Mouse (Mus musculus): ENCODE results near the gene Ano6. TPM values are rescaled to one million over a fixed set of nuclear protein-coding genes. Genes with fewer than 3 reads are reported as not detected.

Gene Ano6
- 30.0 and 33.6 TPM in 2 replicates for polyA plus RNA-seq (2016; fragmentation: Nextera tagmentation; extraction: Ambion mirVana)

- peaks cover 20% of the 10 kb centered on the region for H3K27me3 ChIP-seq (ENCODE audit: low read depth, poor library complexity, severe bottlenecking)
- H3K27ac ChIP-seq (replicated peaks), result peak within 1 kb of the TSS; percentile 92
- no peaks in the 10 kb centered on the region for H3K9me3 ChIP-seq (replicated peaks)
- H3K4me3 ChIP-seq, result peak within 1 kb of the TSS; percentile 77
- peak; percentile 96 for DNase-seq (ENCODE audit: low spot score)
- H3K4me1 ChIP-seq, result peaks cover 32% of the 10 kb centered on the region
- WGBS, result under 1% methylated on average over 51 of the region's 51 CpGs
- H3K36me3 ChIP-seq, result peaks cover 13% of the 10 kb centered on the region; the same call in 1 of the 2 replicates
Measured at GRCm38 (mm10) chr15:95790529-95791071, at the start of gene Ano6. Ano6 (plus strand) TSS chr15:95790843.

- 89% methylated on average over 6 of the region's 6 CpGs for WGBS
- Histone ChIP-seq H3K27me3 (ENCODE audit: low read depth, poor library complexity, severe bottlenecking) (no peaks in the 10 kb centered on the region), H3K4me1 (peaks cover 6% of the 10 kb centered on the region; the same call in 1 of the 2 replicates), H3K9me3 (replicated peaks) (no peaks in the 10 kb centered on the region), H3K27ac (replicated peaks) (no peak overlapping the region), H3K36me3 (no peaks in the 10 kb centered on the region), H3K4me3 (no peak overlapping the region)
- DNase-seq (ENCODE audit: low spot score), result no peak
Measured at GRCm38 (mm10) chr15:95742955-95743354, 47.7 kb upstream of the Ano6 start.

- H3K27ac ChIP-seq (replicated peaks), result no peak overlapping the region
- H3K4me3 ChIP-seq, result no peak overlapping the region
- no peaks in the 10 kb centered on the region for H3K9me3 ChIP-seq (replicated peaks)
- no peak for DNase-seq (ENCODE audit: low spot score)
- no peaks in the 10 kb centered on the region for H3K36me3 ChIP-seq
- H3K4me1 ChIP-seq, result peaks cover 6% of the 10 kb centered on the region; the same call in 1 of the 2 replicates
- H3K27me3 ChIP-seq (ENCODE audit: low read depth, poor library complexity, severe bottlenecking), result no peaks in the 10 kb centered on the region
- 87% methylated on average over 2 of the region's 2 CpGs for WGBS
Measured at GRCm38 (mm10) chr15:95743856-95744255, 46.8 kb upstream of the Ano6 start.

- H3K27me3 ChIP-seq (ENCODE audit: low read depth, poor library complexity, severe bottlenecking), result no peaks in the 10 kb centered on the region
- 75% methylated on average over 10 of the region's 11 CpGs for WGBS
- H3K27ac ChIP-seq (replicated peaks), result no peak overlapping the region
- no peak for DNase-seq (ENCODE audit: low spot score)
- no peaks in the 10 kb centered on the region for H3K9me3 ChIP-seq (replicated peaks)
- H3K36me3 ChIP-seq, result no peaks in the 10 kb centered on the region
- peaks cover 6% of the 10 kb centered on the region; the same call in 1 of the 2 replicates for H3K4me1 ChIP-seq
- no peak overlapping the region for H3K4me3 ChIP-seq
Measured at GRCm38 (mm10) chr15:95745346-95746106, 45.1 kb upstream of the Ano6 start.

GRCm38 (mm10) chr15:95746513-95746912 is 44.1 kb upstream of the Ano6 start:
- H3K27me3 ChIP-seq (ENCODE audit: low read depth, poor library complexity, severe bottlenecking), result no peaks in the 10 kb centered on the region
- no peak overlapping the region for H3K4me3 ChIP-seq
- 88% methylated on average over 5 of the region's 5 CpGs for WGBS
- H3K36me3 ChIP-seq, result no peaks in the 10 kb centered on the region
- no peak for DNase-seq (ENCODE audit: low spot score)
- H3K9me3 ChIP-seq (replicated peaks), result no peaks in the 10 kb centered on the region
- peaks cover 6% of the 10 kb centered on the region; the same call in 1 of the 2 replicates for H3K4me1 ChIP-seq
- H3K27ac ChIP-seq (replicated peaks), result no peak overlapping the region

GRCm38 (mm10) chr15:95746955-95747931 is 43.4 kb upstream of the Ano6 start:
- Histone ChIP-seq H3K27me3 (ENCODE audit: low read depth, poor library complexity, severe bottlenecking) (no peaks in the 10 kb centered on the region), H3K9me3 (replicated peaks) (no peaks in the 10 kb centered on the region), H3K36me3 (no peaks in the 10 kb centered on the region), H3K27ac (replicated peaks) (no peak overlapping the region), H3K4me3 (no peak overlapping the region), H3K4me1 (peaks cover 6% of the 10 kb centered on the region; the same call in 1 of the 2 replicates)
- DNase-seq (ENCODE audit: low spot score), result no peak
- WGBS, result 87% methylated on average over 16 of the region's 16 CpGs

- Histone ChIP-seq H3K4me1 (peaks cover 6% of the 10 kb centered on the region; the same call in 1 of the 2 replicates), H3K36me3 (no peaks in the 10 kb centered on the region), H3K27ac (replicated peaks) (no peak overlapping the region), H3K4me3 (no peak overlapping the region), H3K9me3 (replicated peaks) (no peaks in the 10 kb centered on the region), H3K27me3 (ENCODE audit: low read depth, poor library complexity, severe bottlenecking) (no peaks in the 10 kb centered on the region)
- 94% methylated on average over 5 of the region's 5 CpGs for WGBS
- no peak for DNase-seq (ENCODE audit: low spot score)
Measured at GRCm38 (mm10) chr15:95749216-95749615, 41.4 kb upstream of the Ano6 start.

GRCm38 (mm10) chr15:95750038-95750437 is 40.6 kb upstream of the Ano6 start:
- WGBS, result 94% methylated on average over 21 of the region's 21 CpGs
- Histone ChIP-seq H3K4me1 (peaks cover 6% of the 10 kb centered on the region; the same call in 1 of the 2 replicates), H3K4me3 (no peak overlapping the region), H3K36me3 (no peaks in the 10 kb centered on the region), H3K27me3 (ENCODE audit: low read depth, poor library complexity, severe bottlenecking) (no peaks in the 10 kb centered on the region), H3K27ac (replicated peaks) (no peak overlapping the region), H3K9me3 (replicated peaks) (no peaks in the 10 kb centered on the region)
- no peak for DNase-seq (ENCODE audit: low spot score)

GRCm38 (mm10) chr15:95751832-95752676 is 38.6 kb upstream of the Ano6 start:
- no peaks in the 10 kb centered on the region for H3K9me3 ChIP-seq (replicated peaks)
- no peak overlapping the region for H3K27ac ChIP-seq (replicated peaks)
- DNase-seq (ENCODE audit: low spot score), result no peak
- no peaks in the 10 kb centered on the region for H3K27me3 ChIP-seq (ENCODE audit: low read depth, poor library complexity, severe bottlenecking)
- 90% methylated on average over 8 of the region's 8 CpGs for WGBS
- no peak overlapping the region for H3K4me3 ChIP-seq
- peaks cover under 1% of the 10 kb centered on the region; the same call in 1 of the 2 replicates for H3K4me1 ChIP-seq
- H3K36me3 ChIP-seq, result no peaks in the 10 kb centered on the region

GRCm38 (mm10) chr15:95752677-95753019 is 38.0 kb upstream of the Ano6 start:
- Histone ChIP-seq H3K36me3 (no peaks in the 10 kb centered on the region), H3K4me1 (no peaks in the 10 kb centered on the region), H3K27me3 (ENCODE audit: low read depth, poor library complexity, severe bottlenecking) (no peaks in the 10 kb centered on the region), H3K9me3 (replicated peaks) (no peaks in the 10 kb centered on the region), H3K4me3 (no peak overlapping the region), H3K27ac (replicated peaks) (no peak overlapping the region)
- no peak for DNase-seq (ENCODE audit: low spot score)
- WGBS, result 91% methylated on average over 5 of the region's 5 CpGs

GRCm38 (mm10) chr15:95753031-95753430 is 37.6 kb upstream of the Ano6 start:
- Histone ChIP-seq H3K4me1 (no peaks in the 10 kb centered on the region), H3K4me3 (no peak overlapping the region), H3K9me3 (replicated peaks) (no peaks in the 10 kb centered on the region), H3K27me3 (ENCODE audit: low read depth, poor library complexity, severe bottlenecking) (no peaks in the 10 kb centered on the region), H3K36me3 (no peaks in the 10 kb centered on the region), H3K27ac (replicated peaks) (no peak overlapping the region)
- DNase-seq (ENCODE audit: low spot score), result no peak
- 87% methylated on average over 4 of the region's 5 CpGs for WGBS

- DNase-seq (ENCODE audit: low spot score), result no peak
- WGBS, result 67% methylated on average over 10 of the region's 10 CpGs
Measured at GRCm38 (mm10) chr15:95757169-95757568, 33.5 kb upstream of the Ano6 start.

More at GRCm38 (mm10) chr15:95757169-95757568, 33.5 kb upstream of the Ano6 start:
- Histone ChIP-seq H3K4me1 (no peaks in the 10 kb centered on the region), H3K4me3 (no peak overlapping the region), H3K27ac (replicated peaks) (no peak overlapping the region), H3K9me3 (replicated peaks) (no peaks in the 10 kb centered on the region), H3K27me3 (ENCODE audit: low read depth, poor library complexity, severe bottlenecking) (no peaks in the 10 kb centered on the region), H3K36me3 (no peaks in the 10 kb centered on the region)
